Mouse (Mus musculus) kidney, adult 10 weeks (tissue): ENCODE measurements around the gene Zfyve28. TPM values are rescaled to one million over a fixed set of nuclear protein-coding genes. Genes with fewer than 3 reads are reported as not detected.

Source experiments
- polyA plus RNA-seq: library from polyadenylated mRNA; stranded (reverse); fragments of 350-450 nt; fragmentation: Illumina TruSeq; extraction: RNeasy Lipid Tissue Mini Kit (QIAGEN cat#74804); gene quantifications from one replicate; pipeline ENCODE4 v1.2.3, GENCODE M21; 2014; ENCODE audit warnings: low read depth, low replicate concordance

Gene Zfyve28
- polyA plus RNA-seq, result not detected

GRCm38 (mm10) chr5:34288154-34288716 is at the start of gene Zfyve28, which contains the start of gene Cfap99:
Gene Zfyve28, minus strand, starts transcription at chr5:34288449.
Gene Cfap99, plus strand, starts transcription at chr5:34288600.

GRCm38 (mm10) chr5:34336097-34336774 is 48.0 kb upstream of the Zfyve28 start, which contains the start of gene Rnf4:
Gene Rnf4, plus strand, starts transcription at chr5:34336289.

GRCm38 (mm10) chr5:34187601-34188316 is 100.5 kb downstream of the Zfyve28 start, which contains the start of gene Mxd4:
Gene Mxd4, minus strand, starts transcription at chr5:34187720.

GRCm38 (mm10) chr5:34168950-34169891 is 119.0 kb downstream of the Zfyve28 start, which contains the start of the genes Poln and Haus3:
Gene Poln, minus strand, starts transcription at chr5:34169448.
Gene Haus3, minus strand, starts transcription at chr5:34169527.

Other genes starting within 250 kb of the Zfyve28 start
- gene Poln, start 119.0 kb downstream of the Zfyve28 start, polyA plus RNA-seq, result 0.16 TPM
- gene Haus3, start 118.9 kb downstream of the Zfyve28 start, polyA plus RNA-seq, result 17.9 TPM
- 8.2 TPM for gene Mxd4, start 100.7 kb downstream of the Zfyve28 start, polyA plus RNA-seq
- gene Cfap99, start 151 bp upstream of the Zfyve28 start, polyA plus RNA-seq, result not detected
- gene Rnf4, start 47.8 kb upstream of the Zfyve28 start, polyA plus RNA-seq, result 76.3 TPM
- gene Fam193a, start 81.5 kb upstream of the Zfyve28 start, polyA plus RNA-seq, result 12.4 TPM
- 2.8 TPM for gene Tnip2, start 225.5 kb upstream of the Zfyve28 start, polyA plus RNA-seq
- gene Sh3bp2, start 237.4 kb upstream of the Zfyve28 start, polyA plus RNA-seq, result 0.44 TPM